Mouse (Mus musculus) thymus, postnatal 10 days (tissue): ENCODE results near the gene Pirb.
"Not testable (repeated sequence)": the region's sequence is repeated elsewhere in the genome, so short reads cannot be mapped to it uniquely, and the experiment has no call there.

ENCODE experiments used
- DNase-seq, 2 experiments: peaks; one replicate each; pipeline ENCODE4 v3.0.0; 2021; ENCODE audit warnings: low spot score in 2 of 2

Gene Pirb

GRCm38 (mm10) chr7:3720268-3720667 lies at the start of gene Pirb:
Pirb (minus strand) TSS chr7:3720391.
- DNase-seq, result not testable (repeated sequence)

GRCm38 (mm10) chr7:3732675-3733074 lies 12.5 kb upstream of the Pirb start:
- DNase-seq, result not testable (repeated sequence)

- DNase-seq, result not testable (repeated sequence)
These were observed 5.3 kb upstream of the Pirb start for GRCm38 (mm10) chr7:3725459-3725858.

- DNase-seq, result no peak
These were observed 4.9 kb downstream of the Pirb start for GRCm38 (mm10) chr7:3715249-3715648.

GRCm38 (mm10) chr7:3712264-3712942 lies 7.8 kb downstream of the Pirb start:
- no peak for DNase-seq

- no peak for DNase-seq
These were observed 11.2 kb downstream of the Pirb start for GRCm38 (mm10) chr7:3709000-3709399.

GRCm38 (mm10) chr7:3708447-3708980 lies 11.7 kb downstream of the Pirb start:
- not testable (repeated sequence) for DNase-seq

- no peak for DNase-seq
These were observed 12.4 kb downstream of the Pirb start for GRCm38 (mm10) chr7:3707568-3708413.

GRCm38 (mm10) chr7:3707027-3707426 lies 13.2 kb downstream of the Pirb start:
- no peak for DNase-seq

- no peak for DNase-seq
These were observed 13.8 kb downstream of the Pirb start for GRCm38 (mm10) chr7:3706343-3706934.

- no peak for DNase-seq
These were observed 14.3 kb downstream of the Pirb start for GRCm38 (mm10) chr7:3705911-3706310.

GRCm38 (mm10) chr7:3705461-3705860 lies 14.7 kb downstream of the Pirb start:
- not testable (repeated sequence) for DNase-seq

- no peak for DNase-seq
These were observed 15.7 kb downstream of the Pirb start for GRCm38 (mm10) chr7:3704475-3704874.

- peak; percentile 94 to 96 for DNase-seq
These were observed 16.2 kb downstream of the Pirb start, which contains the start of gene Rps9 for GRCm38 (mm10) chr7:3703879-3704441. Rps9 (plus strand) TSS chr7:3703993.

GRCm38 (mm10) chr7:3703148-3703878 lies 16.9 kb downstream of the Pirb start:
- no peak for DNase-seq

GRCm38 (mm10) chr7:3698471-3698870 lies 21.7 kb downstream of the Pirb start:
- no peak for DNase-seq

- DNase-seq, result not testable (repeated sequence)
These were observed 25.3 kb downstream of the Pirb start for GRCm38 (mm10) chr7:3694949-3695305.

- peak; percentile 42 to 58 for DNase-seq
These were observed 25.9 kb downstream of the Pirb start for GRCm38 (mm10) chr7:3694076-3694948.

GRCm38 (mm10) chr7:3693809-3694075 lies 26.4 kb downstream of the Pirb start:
- no peak for DNase-seq

- DNase-seq, result peak; percentile 96 to 99
These were observed 27.0 kb downstream of the Pirb start, which contains the start of gene Mboat7 for GRCm38 (mm10) chr7:3692987-3693808. Mboat7 (minus strand) TSS chr7:3693523.
